Mouse (Mus musculus): ENCODE measurements around the gene Zfp882.
"Not testable (repeated sequence)": the region's sequence is repeated elsewhere in the genome, so short reads cannot be mapped to it uniquely, and the experiment has no call there.

Zfp882 gene

GRCm38 (mm10) chr8:71952489-71952888 is 44.1 kb downstream of the Zfp882 start:
- DNase-seq (ENCODE audit: low spot score in 2 of 2) = no peak

DNA sequence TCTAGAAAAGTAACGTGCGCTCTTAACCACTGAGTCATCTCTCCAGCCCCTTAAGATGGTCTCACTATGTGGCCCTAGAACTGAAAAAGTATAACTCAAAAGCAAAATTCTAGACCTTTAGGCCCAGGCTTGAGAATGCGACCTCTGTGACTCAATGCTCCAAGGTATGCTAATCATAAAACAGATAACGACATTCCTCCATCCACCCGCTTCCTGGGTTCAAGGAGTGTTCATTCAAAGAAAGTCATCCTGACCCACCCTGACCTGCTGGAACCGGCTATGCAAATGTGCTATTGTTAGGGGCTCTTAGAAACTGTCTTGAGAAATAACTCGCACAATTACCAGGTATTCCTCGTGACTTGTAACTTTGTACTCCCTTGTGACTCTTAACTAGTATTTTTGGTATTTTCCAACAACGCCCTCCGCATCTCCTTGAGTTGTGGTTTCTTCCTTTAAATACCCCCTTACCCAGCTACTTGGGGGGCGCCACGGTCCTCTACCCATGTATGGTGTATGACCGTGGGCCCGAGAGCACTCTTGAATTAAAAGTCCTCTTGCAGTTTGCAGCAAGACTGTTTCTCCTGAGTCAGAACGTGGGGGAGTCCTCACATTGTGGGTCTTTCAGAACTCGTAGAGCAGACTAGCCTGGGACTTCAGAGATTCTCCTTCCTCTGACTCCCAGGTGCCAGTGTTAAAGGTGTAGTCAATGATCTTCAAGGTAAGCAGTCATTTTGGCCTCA is 44.7 kb downstream of the Zfp882 start:
- DNase-seq (ENCODE audit: low spot score in 2 of 2) = not testable (repeated sequence)

- no peak for DNase-seq (ENCODE audit: low spot score in 2 of 2)
These were observed 46.3 kb downstream of the Zfp882 start for GRCm38 (mm10) chr8:71954666-71955065.

- DNase-seq (ENCODE audit: low spot score in 2 of 2) = no peak
These were observed 52.1 kb downstream of the Zfp882 start for GRCm38 (mm10) chr8:71960483-71960882.

GRCm38 (mm10) chr8:71961796-71962195 is 53.4 kb downstream of the Zfp882 start:
- no peak for DNase-seq (ENCODE audit: low spot score in 2 of 2)

DNA sequence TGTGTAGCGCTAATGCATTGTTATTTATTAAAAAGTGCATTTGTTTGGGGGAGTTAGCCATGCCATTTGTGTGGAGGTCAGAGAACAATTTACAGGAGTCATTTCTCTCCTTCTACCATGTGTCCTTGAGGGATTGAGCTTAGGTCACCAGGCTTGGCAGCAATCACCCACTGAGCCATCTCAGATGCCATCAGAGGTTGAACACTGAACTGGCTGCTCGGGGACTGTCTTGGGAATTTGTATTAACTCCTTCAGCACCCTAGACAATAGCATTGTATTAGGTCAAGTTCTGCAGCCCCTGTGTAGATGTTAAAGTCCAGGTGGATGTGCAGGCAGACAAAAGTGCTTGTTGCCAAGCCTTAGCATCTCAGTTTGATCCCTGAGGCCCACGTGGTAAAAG is 55.6 kb downstream of the Zfp882 start:
- DNase-seq (ENCODE audit: low spot score in 2 of 2) = no peak

DNA sequence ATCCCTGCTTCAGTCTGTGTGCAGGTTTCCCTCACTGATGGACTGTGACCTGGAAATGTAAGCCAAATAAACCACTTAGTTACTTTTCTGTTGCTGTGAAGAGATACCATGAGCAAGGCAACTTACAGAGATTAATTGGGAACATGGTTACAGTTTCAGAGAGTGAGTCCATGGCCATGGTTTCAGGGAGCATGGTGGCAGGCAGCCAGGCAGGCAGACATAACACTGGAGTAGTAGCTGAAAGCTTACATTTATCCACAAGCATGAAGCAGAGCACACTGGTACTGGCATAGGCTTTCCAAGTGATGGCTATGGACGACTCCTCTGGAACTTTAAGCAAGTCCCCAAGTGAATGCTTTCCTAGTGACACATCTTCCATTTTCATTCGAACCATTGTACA is 56.8 kb downstream of the Zfp882 start:
- DNase-seq (ENCODE audit: low spot score in 2 of 2) = no peak
